Mouse (Mus musculus) telencephalon, adult 2 months (tissue): Measurements from ENCODE around the gene Limk1.

Experiments used
- DNase-seq: peaks from one replicate; pipeline ENCODE4 v3.0.0-alpha.2; 2011; ENCODE audit warnings: low read depth, low spot score

Limk1 gene

DNA sequence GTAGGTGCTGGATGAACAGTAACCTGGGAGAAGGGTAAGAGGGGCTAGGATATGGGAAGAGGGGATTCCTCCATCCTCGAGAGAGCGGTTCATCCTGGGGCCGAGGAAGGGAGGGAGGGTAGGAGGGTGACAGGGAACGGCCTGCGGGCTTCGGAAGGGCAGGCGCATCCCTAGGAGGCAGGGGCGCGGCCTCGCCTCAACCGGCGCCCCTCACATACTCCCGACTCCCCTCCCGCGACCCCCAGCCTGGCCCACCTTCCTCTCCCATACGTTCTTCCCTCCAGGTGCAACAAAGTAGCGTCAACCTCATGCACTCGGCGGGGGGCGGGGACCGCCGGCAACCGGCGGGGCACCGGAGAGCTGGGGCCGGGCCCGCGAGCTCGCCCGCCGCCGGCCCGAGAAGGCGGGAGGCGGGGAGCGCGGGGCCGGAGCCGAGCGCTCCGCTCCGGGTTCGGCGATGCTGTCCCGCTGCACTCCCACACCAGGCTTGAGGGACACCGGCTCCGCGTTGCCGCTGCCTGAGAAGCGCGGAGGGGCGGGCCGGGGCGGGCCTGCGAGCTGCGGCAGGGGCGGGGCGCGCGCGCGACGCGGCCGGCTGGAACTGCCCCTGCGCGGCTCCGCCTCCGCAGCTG lies at the start of gene Limk1:
Limk1 (minus strand) TSS at position 513 of the 632 bp plus-strand sequence.
- no peak for DNase-seq

DNA sequence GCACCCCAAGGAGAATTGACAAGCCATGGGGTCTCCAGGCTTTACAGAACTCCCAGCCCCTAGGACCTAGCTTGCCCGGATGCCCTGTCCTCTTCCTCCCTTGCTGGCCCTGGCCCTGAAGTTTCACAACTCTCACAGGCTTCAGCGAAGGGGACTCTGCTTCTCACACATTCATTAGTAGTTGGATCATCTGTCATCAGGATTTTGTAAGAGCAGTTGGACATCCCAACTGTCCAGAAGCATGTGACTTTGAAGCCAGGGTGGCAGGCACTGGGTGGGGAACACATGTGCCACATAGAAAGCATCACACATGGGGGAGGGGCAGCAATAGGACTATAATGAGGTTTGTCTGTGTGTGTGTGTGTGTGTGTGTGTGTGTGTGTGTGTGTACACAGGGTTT lies 46.5 kb upstream of the Limk1 start:
- DNase-seq = no peak

DNA sequence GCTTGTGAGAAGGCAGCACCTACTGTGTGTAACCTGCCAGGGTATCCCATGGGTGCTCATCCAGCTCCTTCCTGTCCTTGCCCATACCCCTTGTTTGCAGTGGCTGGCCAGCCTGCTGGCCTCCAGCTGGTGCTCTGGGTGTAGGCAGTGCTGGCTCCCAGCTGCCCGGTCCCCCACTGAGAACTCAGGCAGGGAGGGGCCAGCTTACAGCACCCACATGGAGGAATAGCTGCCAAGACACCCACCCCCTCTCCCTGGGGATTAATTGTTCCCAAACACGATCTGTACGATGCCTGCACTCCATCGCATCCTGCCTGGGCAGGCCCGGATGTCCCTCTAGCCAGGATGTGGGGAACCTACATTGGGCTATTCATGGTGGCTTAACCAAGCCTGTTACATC lies 45.7 kb upstream of the Limk1 start:
- no peak for DNase-seq

DNA sequence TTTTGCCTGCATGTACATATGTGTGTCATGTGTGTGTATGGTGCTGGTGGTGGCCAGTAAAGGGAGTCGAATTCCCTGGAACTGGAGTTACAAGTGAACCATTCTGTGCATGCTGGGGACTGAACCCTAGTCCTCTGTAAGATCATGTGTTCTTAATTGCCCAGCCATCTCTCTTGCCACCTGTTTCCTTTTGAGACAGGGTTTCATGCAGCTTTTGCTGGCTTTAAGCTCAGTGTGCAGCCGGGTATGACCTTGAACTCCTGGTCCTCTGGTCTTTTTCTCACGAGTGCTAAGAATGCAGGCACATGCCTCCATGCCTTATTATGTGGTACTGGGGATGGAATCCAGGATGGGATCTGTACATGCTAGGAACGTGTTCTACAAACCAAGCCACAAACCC lies 44.8 kb upstream of the Limk1 start:
- no peak for DNase-seq

DNA sequence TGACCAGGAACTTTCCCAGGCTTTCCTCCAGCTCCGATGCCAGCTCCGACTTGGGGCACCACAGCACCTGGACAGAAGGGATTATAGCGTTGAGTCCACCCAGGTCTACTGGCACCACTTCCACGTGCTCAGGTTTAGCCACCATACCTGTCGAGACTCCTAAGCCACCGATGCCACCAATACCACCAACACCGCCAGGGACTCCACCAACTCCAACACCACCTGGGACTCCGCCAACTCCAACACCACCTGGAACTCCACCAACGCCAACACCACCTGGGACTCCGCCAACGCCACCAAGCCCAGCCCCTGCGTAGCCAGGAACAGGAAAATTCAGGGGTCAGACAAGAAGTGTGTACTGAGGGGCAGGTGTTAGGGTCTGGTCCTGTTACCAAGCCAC lies 40.7 kb upstream of the Limk1 start:
- no peak for DNase-seq

DNA sequence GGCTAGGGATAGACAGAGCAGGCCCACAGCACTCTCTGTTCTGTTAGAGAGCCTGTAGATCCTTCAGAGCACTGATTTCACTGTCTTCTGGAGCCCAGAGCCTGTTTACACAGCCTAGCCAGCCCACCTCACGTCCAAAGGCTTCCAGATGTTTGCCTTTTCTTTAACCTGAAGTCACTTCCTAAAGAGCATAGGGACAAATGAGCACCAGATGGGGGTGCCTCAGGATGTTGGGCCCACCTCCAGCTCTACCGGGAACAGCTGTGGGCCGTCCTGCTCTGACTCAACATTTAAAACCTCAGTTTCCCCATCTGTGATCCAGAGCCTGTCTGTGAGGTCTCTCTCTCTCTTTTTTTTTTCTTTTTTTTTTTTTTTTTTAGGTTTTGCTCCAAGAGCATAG lies 40.1 kb upstream of the Limk1 start:
- no peak for DNase-seq

DNA sequence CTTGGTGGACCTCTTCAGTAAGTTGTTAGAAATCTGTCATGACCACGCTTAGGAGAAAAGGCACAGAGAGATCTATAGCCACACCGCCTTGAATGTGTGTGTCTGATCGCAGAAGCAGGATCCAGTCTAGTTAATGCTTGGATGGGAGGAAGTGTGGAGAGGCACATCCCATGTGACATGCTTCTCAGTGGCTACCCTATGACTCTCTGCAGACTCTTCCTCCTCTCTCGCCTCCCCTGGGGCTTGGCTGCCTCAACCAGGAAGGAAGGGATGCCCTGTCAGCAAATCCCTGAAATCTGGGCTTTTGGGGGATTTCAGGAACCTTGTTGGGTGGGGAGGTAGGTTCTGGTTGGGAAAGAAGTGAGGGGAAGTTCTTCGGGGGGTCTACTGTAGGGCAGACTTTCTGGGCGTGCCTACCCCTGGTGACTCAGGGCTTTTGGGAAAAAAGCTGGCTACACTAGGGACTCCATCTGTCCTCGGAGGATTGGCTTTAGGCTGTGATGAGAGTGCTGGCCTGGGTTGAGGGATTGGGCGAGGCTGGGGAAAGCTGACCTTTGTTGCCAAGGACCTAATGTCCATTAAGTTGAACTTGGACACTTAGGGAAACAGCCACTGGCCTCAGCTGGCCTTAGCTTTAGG lies 38.7 kb upstream of the Limk1 start:
- DNase-seq = no peak

DNA sequence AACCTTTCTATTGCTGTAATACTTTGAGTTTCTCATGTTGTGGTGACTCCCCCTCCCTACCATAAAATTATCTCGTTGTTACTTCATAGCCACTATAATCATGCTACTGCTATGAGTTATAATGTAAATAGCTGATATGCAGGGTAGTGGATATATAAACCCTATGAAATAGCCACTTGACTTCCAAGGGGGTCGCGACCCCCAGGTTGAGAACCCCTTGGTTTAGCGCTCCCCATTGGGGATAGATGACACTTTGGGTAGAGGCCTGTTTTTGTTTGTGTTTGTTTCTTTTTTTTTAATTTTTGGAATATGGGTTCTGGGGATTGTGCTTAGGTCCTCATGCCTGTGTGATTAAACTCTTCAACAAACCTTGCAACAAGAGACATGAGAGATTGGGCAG lies 36.9 kb upstream of the Limk1 start:
- DNase-seq = no peak

DNA sequence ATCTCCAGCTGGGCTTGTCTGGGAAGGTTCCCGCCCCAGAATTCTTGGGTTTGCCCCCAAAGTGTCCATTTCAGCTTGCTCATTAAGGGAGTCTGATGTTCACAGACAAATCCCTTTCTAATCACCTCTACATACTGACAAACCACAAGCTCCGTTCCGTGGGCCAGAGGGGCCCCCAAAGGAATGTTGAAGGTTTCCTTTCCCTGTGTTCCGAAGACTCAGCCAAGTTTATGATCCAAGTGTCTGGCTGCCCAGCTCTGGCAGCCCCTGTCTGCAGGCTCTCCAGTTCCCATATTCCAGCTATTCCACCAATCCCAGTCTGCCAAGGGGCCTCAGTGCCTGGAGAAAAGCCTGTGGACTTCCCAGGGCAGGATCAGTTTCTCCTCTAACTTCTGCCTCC lies 31.7 kb upstream of the Limk1 start:
- no peak for DNase-seq

DNA sequence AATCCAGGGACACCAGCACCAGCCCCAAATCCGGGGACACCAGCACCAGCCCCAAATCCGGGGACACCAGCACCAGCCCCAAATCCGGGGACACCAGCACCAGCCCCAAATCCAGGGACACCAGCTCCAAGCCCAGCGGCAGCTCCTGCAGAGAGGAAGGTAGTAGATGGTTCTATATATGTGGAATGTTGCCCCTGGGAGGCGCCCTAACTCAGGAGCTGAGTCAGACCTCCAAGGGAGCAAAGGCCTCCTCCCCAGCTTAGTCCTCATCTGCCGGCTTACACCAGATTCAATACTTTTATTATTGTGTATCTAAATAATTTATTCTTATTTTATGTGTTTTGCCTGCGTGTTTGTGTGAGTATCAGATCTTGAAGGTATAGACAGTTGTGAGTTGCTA lies 22.7 kb upstream of the Limk1 start:
- DNase-seq = no peak

DNA sequence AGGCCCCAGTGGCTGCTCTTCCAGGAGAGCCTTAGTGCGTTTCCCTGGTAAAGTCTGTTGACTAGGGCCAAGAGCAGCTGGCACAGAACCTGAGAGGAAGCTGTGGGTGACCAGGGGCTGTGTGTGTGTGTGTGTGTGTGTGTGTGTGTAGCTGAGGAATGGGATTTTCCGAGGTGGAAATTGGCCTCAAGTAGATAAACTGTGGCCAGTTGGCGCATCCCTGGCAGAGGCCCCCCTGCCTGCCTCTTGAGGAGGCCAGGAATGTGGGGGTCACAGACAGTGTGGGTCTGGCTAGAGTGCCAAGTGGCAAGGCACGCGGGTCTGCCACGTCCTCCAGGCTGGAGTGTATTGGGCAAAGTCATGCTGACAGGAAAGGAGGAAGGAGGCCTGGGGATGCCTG lies 20.9 kb upstream of the Limk1 start:
- no peak for DNase-seq

DNA sequence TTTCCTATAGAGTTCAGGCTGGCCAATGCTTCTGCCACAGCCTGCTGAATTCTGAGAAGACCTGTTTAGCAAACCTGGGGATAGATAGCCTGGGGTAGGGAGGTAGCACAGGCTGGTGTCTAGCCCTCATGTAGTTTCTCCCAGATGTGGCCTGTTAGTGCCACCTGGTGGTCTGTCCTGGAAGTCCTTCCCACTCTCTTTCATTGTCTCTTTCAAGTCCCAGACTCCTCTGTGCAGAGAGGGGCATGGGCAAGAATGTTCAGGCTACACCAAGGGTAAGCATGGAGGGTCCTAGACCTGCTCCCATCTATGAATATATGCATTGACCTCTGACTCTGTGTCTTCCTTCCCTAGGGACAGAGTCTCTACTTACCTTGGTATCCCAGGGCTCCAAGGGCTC lies 15.8 kb upstream of the Limk1 start:
- DNase-seq = peak; percentile 23

DNA sequence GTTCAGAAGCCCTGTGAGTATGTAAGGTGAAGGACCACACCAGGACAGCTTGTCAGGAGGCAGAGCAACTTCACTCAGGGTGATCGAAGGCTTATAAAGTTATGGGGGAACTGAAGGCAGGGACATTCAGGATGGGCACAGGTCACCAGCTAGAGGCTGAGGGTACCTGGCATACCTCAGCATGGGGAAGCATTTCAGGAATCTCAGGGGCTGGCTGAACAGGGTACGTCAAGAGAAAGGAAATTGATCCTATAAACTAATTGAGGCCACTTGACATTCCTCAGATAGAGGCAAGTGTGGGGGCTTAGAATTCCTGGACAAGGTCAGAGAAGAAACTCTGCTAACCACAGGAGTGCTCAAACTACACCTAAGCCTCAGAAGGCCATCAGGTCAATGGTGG lies 7.1 kb upstream of the Limk1 start:
- DNase-seq = no peak

DNA sequence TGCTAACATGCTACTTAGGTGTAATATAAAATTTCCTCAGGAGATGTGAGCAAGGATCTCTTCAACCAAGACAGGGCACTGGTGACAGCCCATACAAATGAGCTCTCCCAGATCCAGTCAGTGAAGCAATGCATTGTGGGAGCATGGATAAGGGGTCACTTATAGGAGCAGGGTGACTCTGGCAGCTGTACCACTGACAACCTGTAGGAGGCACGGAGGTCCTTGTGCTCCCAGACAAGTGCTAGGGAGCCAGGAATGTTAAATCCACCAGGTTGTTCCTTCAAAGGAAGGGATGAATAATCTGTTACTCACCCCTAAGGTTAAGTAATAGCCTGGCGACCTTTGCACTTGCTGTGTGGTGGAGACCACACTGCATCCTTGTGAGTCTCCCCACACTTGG lies 6.7 kb upstream of the Limk1 start:
- no peak for DNase-seq

DNA sequence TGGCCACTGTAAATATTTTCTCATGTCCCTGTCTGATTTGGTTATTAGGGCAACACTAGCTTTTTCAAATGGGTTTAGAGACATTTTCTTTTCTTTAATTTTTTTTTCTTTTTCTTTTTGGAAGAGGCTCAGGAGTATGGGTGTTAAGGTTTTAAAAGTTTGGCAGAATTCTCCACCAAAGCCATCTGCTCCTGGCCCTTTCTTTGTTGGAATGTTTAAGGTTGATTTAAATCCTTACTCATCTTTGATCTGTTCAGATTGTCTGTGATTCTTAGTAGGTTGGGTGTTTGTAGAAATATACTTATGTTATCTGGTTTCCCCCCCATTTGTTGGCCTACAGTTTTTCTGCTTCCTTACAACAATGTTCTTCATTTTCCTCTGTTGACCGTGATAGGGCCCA lies 4.3 kb upstream of the Limk1 start:
- peak; percentile 62 for DNase-seq

DNA sequence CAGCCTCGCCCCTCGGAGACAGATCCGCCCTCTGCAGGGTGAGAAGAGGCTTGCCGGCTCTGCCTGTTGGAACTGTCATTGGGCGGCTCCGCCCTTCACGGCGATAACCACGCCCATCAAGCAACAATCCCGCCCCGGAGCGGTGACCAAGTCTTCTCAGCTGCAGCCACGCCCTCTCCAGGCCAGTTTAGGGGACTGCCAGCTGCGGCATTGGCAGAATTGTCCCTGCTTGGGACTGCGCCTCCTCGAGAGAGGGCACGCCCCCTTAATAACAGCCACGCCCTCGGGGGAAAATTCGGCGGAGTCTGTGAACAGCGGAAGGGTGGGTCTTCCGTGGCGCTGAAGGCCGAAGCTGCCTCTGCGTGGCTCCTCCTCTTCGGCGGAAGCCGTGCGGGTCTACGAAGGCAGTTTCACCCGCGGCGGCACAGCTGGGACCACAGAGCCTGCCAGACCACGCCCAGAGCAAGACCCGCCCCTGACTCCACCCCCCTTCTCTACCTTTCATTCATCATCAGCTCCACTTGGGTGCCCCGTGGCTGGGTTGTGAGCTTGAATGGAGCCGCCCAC lies 403 bp upstream of the Limk1 start:
- peak; percentile 98 for DNase-seq

DNA sequence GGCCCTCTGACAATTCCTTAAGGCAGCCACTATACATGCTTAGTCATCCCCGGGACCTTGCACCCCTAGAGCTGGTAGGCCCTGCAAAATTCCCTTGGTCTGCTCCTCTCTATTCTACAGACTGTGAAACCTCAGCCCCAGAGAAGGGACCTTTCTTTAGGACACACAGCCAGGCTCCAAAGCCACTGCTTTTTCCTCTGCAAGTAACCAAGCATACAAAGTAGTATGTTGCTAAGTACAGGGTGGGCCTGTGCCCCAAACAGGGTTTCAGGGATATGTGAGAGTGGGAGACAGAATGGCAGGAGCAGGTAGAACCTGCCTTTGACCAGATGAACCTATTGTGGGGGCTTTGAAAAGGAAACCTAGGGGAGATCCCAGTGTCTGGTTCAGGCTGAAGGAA lies 1.2 kb downstream of the Limk1 start:
- no peak for DNase-seq

DNA sequence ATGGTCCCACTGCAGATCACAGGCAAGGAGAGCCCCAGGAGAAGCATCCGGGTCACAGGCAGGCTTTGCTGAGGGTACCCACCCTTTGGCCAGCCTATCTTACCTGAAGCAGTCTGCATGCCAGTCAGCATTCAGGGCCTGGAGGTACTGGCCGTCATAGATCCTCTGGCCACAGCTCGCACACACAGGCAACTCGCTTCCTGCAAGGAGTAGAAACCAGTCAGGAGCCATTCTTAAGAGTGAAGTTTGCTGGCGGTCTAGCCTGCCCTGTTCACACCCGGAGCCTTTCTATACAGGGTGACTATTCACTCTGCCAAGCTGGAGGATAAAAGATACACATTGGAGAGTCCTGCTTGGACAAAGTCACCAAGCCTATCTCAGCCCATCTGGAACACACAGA lies 1.9 kb downstream of the Limk1 start:
- DNase-seq = no peak

DNA sequence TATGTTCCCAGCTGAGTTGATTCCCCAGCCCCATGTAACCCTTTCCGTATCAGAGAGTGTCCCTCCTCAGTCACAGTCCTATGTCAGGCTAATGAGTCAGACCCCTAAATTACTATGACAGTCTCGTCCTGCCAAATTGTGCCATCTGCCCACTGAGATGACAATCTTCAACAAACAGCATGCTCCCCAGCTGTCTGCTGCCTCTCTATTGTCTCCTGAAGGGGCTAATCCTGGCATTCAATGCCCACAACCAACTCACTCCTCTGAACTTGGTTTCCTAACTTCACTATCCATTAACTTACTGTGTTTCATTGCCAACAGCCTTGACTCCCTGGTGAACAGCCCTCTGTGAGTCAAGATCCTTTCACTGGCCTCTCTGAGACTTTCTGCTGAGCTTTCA lies 4.0 kb downstream of the Limk1 start:
- DNase-seq = no peak

DNA sequence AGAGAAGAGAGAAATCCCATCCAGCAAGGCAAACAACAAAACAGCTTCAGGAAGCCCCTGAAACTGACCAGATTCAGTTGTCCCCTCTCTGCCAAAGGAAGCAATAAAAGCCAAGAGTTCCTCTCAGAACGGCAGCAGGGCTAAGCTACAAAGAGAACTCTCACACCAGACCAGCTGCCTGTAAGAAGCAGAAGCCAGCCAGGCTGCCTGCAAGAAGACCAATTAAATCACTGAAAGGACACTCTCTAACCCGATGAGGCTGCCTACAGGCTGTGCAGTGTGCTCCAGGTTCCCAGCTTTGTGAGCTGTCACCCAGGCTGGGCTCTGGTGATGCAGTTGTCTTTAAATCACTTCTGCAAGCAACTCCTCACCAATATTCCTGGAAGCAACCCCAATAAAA lies 4.6 kb downstream of the Limk1 start:
- DNase-seq = no peak

DNA sequence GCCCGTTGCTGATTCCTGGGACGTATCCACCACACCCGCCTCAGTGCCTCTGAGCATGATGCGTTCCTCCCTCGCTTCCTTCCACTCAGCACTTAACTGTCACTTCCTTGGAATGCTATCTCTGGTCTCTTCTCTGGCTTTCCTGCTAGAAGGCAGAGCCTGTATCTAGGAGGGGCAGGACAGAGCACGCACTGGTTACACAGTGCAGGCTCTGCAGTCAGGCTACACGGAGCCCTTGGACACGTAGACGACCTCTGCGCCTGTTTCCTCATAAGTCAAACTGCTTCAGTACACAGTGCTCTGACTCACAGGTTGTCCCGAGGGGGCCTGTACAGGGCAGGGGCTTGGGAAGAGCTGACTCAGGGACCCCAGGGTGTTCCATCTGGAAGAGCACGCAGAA lies 8.2 kb downstream of the Limk1 start:
- DNase-seq = no peak

DNA sequence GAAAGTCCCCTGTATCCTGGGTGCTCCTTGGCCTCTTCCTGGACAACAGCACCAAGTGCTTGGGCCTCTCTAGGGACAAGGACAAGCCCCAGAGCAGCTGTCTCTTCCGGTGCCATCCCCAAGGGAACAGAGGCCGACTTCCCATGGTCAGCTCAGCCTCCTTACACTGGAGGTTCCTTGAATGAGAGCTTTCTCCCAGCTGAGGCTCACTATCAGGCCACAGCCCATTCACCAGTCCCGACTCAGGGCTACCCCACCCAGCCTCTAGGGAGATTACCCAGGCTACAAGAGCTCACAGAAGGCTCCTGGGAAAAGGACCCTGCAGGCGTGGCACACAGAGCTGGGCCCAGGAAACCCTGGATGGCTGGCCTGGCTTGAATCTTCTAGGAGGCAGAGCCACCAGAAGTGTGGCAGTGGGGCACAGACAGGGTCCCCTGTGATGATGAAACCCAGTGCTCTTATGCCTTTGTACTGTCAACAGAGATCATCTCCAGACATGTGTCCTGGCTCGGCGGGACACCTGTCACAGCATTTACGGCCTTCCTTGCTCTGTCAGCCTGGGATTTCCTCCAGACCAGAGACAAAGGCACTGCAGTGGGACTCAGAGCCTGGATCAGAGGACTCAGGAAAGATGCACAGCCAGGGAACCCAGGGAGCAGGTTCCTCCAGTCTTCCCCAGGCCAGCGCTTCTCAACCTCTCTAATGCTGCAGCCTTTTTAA lies 9.4 kb downstream of the Limk1 start:
- DNase-seq = no peak

DNA sequence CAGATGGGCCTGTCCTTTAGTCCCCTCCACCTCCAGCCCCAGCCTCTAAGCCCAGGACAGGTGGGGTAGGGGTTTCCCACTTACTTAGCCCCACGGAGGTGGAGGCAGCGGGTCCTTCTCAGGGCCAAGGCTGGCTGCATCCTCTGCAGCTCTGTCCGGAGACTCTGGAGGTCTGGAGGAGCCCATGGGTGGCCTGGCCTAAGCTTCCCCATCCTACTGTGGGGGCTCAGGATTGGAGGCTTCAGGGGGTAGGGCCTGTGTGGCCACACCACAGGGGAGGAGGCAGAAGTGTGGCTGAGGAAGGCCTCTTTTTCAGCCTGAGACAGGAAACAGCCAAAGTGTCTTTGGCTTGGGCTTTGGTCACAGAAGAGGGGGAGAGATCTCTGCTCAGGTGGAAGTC lies 10.4 kb downstream of the Limk1 start:
- DNase-seq = no peak
